Mouse (Mus musculus): ENCODE measurements around the gene Cant1. TPM values are rescaled to one million over a fixed set of nuclear protein-coding genes. Genes with fewer than 3 reads are reported as not detected.
A peak's percentile ranks its signal among the peaks of the same experiment; 100 is the strongest.
"Not testable (repeated sequence)": the region's sequence is repeated elsewhere in the genome, so short reads cannot be mapped to it uniquely, and the experiment has no call there.

Gene Cant1
- polyA plus RNA-seq, 1 experiment from 2014 or later = 20.8 TPM

DNA sequence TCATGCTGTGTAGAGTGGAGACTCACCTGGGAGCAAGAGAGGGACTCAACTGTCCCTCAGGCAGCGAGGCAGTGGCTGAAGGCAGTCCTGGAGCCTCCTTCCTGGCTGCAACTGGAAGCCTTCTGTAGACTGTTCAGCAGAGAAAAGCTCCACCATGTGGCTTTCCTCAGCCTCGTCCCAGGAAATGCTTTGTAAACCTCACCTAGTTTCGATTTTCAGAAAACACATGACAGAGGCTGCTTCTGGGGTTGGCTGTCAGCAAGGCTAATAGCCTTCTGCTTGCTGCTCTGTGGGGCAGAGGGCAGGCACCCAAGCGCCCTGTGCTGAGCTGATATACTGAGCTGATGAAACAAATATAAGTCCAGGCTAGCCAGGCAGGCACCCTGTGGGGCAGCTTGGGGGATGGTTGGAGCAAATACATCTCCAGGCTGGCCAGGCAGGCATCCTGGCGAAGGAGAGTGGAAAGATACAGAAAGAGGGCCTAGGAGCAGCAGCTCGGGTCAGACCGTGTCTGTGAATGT, 17.1 kb downstream of the Cant1 start, which contains the start of gene Lgals3bp:
Lgals3bp (minus strand) TSS at position 333 of the 521 bp plus-strand sequence.
- peak; percentile 32 for DNase-seq (ENCODE audit: low spot score)
- peaks cover 22% of the 10 kb centered on the region for H3K36me3 ChIP-seq (replicated peaks)
- no peak within 1 kb of the TSS for H3K4me3 ChIP-seq
- no peaks in the 10 kb centered on the region for H3K27me3 ChIP-seq (replicated peaks; ENCODE audit: low read depth, poor library complexity, severe bottlenecking)
- H3K9me3 ChIP-seq = no peaks in the 10 kb centered on the region
- 49% methylated on average over 7 of the region's 7 CpGs for WGBS
- H3K27ac ChIP-seq (replicated peaks) = peak within 1 kb of the TSS; percentile 36
- H3K4me1 ChIP-seq = peaks cover 36% of the 10 kb centered on the region

DNA sequence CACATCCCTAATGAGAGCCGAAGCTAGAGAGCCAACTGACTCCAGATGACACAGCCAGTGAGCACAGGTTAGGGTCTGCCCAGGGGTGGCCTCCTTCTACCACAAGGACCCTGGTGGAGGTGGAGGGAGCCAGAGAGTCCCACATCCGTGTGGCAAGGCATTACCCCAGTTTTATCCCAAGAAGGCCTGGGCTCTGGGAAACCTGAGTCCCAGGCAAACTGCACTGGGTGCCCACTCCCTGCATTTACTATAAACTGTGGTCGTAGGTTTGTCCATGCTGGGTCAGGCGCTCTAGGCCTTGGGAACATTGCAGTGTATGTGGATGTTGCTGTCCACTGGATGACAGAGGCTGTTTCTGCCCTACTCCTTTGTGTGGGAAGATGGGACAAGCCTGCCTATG, 17.7 kb downstream of the Cant1 start:
- no peaks in the 10 kb centered on the region for H3K9me3 ChIP-seq
- H3K27me3 ChIP-seq (replicated peaks; ENCODE audit: low read depth, poor library complexity, severe bottlenecking) = no peaks in the 10 kb centered on the region
- H3K27ac ChIP-seq (replicated peaks) = peak overlapping the region; percentile 36
- peaks cover 16% of the 10 kb centered on the region for H3K36me3 ChIP-seq (replicated peaks)
- DNase-seq (ENCODE audit: low spot score) = no peak
- no peak overlapping the region for H3K4me3 ChIP-seq
- peaks cover 31% of the 10 kb centered on the region for H3K4me1 ChIP-seq
- 83% methylated on average over 4 of the region's 4 CpGs for WGBS

DNA sequence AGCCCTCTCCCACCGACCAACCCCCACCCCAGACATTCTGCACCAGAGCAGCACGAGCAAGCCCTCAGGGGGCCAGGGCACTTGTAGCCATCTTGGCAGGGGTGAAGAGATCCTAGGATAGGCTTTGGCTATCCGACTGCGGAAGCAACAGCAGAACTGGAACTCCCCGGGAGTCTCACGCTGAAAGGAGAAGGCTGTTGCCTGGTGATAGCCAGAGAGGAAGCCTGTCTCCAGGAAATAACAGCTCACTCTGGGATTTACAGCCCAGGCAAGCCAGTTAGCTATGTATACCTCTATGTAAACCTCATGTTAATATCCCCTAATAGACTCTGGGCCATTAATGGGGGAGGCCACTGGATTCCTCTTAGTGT, 18.3 kb downstream of the Cant1 start:
- no peak for DNase-seq (ENCODE audit: low spot score)
- Histone ChIP-seq H3K4me3 (no peak overlapping the region), H3K36me3 (replicated peaks) (peaks cover 10% of the 10 kb centered on the region), H3K27me3 (replicated peaks; ENCODE audit: low read depth, poor library complexity, severe bottlenecking) (no peaks in the 10 kb centered on the region), H3K27ac (replicated peaks) (peak overlapping the region; percentile 40), H3K4me1 (peaks cover 31% of the 10 kb centered on the region), H3K9me3 (no peaks in the 10 kb centered on the region)
- 51% methylated on average over 6 of the region's 6 CpGs for WGBS

DNA sequence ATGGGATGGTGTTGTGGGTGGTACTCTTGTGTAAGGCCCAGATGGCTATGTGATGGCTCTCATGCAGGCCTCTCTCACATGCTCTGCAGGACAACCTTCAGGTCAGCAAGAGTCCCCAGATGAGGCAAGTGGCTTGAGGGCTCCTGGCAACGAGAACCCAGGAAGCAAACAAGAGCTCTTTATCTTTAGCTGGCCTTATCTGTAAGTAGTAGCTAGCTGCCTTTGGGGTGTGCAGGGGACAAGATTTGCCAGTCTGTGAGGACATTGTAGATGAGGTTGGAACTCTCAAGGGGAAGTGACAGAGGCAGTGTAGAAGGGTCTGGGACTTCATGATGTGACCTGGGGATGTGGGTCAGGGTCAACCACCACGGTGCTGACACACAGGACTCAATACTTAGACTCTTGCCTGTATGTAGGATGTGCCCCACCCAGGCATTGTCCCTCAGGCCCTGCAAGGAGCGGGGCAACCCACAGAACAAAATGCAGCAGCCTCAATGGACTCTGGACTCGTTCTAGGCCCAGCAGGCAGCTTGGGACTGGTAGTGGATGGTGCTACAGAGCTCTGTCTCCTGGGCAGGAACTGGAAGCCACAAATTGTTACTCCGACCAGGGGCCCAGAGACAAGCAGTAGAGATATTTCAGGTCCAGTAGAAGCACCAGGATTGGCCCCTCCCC, 18.9 kb downstream of the Cant1 start:
- H3K27ac ChIP-seq (replicated peaks) = peak overlapping the region; percentile 40; the same call in 1 of the 2 replicates
- DNase-seq (ENCODE audit: low spot score) = no peak
- H3K27me3 ChIP-seq (replicated peaks; ENCODE audit: low read depth, poor library complexity, severe bottlenecking) = no peaks in the 10 kb centered on the region
- no peaks in the 10 kb centered on the region for H3K9me3 ChIP-seq
- H3K4me1 ChIP-seq = peaks cover 31% of the 10 kb centered on the region
- 72% methylated on average over 5 of the region's 5 CpGs for WGBS
- H3K4me3 ChIP-seq = no peak overlapping the region
- peaks cover 4% of the 10 kb centered on the region; the same call in 1 of the 2 replicates for H3K36me3 ChIP-seq (replicated peaks)

DNA sequence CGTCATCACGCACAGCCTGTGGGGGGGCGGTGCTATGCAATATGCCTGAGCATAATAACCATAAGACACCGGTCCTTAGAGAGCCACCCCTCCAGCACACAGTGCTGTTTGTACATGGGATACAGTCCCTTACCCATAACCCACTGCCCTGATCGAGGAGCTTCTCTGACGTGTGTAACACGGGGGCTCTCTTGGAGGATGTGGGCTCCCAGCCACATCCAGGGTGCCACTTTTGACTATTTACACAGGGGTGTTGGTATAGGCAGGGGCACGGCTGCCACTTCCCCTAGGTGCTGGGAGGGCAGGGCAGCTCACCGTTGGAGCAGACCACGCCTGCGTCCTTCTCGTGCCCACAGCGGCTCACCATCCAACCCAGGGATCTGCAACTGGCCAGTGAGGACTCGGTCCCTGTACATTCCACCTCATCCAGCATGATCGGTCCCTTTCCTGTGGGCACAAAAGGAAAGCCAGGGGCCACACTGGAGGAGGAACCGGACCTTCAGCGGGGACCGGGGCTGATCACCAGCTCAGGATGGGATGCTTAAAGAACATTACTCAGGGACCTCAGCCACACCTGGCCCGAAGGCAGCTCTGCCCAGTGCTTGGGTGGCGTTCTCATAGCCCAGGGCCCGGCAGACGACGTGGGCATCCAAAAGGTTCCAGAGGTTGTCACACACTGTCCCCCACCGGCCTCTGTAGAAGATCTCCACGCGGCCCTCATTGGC, 20.9 kb downstream of the Cant1 start:
- peaks cover 25% of the 10 kb centered on the region for H3K4me1 ChIP-seq
- H3K27ac ChIP-seq (replicated peaks) = 0 out of 2 replicates have a peak overlapping the region, but pooled peaks have one; percentile 24
- no peak for DNase-seq (ENCODE audit: low spot score)
- H3K9me3 ChIP-seq = no peaks in the 10 kb centered on the region
- no peaks in the 10 kb centered on the region for H3K27me3 ChIP-seq (replicated peaks; ENCODE audit: low read depth, poor library complexity, severe bottlenecking)
- H3K36me3 ChIP-seq (replicated peaks) = no peaks in the 10 kb centered on the region; the same call in 1 of the 2 replicates
- 94% methylated on average over 26 of the region's 26 CpGs for WGBS
- H3K4me3 ChIP-seq = no peak overlapping the region

DNA sequence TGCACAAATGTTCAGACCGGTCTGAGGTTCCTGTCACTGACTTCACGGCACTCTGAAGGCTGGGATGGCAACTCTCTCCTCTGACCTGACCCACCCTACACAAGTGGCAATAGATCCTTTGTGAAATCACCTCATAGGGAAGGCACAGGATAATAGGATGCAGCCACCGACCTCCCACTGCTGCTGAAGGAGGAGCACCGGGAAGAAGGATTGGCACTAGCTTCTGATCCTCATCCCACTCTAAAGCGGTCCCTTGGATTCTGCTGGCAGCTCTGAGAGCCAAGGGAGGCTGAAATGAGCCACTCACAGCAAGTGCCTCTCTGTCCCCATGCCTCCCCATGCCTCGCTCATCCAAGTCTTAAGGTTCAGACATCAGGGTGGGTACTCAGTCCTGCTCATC, 24.3 kb downstream of the Cant1 start:
- Histone ChIP-seq H3K36me3 (replicated peaks) (no peaks in the 10 kb centered on the region; the same call in 1 of the 2 replicates), H3K27ac (replicated peaks) (0 out of 2 replicates have a peak overlapping the region, but pooled peaks have one; percentile 15), H3K27me3 (replicated peaks; ENCODE audit: low read depth, poor library complexity, severe bottlenecking) (no peaks in the 10 kb centered on the region), H3K4me3 (no peak overlapping the region), H3K9me3 (no peaks in the 10 kb centered on the region), H3K4me1 (no peaks in the 10 kb centered on the region; the same call in 1 of the 2 replicates)
- DNase-seq (ENCODE audit: low spot score) = no peak
- 65% methylated on average over 6 of the region's 6 CpGs for WGBS

DNA sequence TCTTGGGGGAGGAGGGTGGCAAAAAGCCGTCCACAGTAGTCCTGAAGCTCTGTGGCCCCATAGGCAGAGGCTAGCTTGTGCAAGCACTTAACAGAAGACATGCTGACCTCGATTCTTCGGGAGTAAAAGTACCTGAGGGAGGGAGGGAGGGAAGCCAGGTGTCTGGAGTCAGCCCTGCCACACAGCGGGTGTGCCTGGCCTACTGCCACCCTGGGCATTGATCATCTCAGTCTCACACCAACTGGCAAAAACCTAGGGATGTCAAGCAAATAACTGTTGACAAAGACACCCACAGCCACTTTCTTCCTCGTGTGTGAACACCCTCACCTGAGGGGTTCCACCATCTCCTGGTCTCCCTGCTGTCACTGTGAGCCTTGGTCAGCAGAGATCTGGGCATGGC, 24.9 kb downstream of the Cant1 start:
- Histone ChIP-seq H3K9me3 (no peaks in the 10 kb centered on the region), H3K4me1 (no peaks in the 10 kb centered on the region; the same call in 1 of the 2 replicates), H3K27ac (replicated peaks) (no peak overlapping the region), H3K27me3 (replicated peaks; ENCODE audit: low read depth, poor library complexity, severe bottlenecking) (no peaks in the 10 kb centered on the region), H3K4me3 (no peak overlapping the region), H3K36me3 (replicated peaks) (no peaks in the 10 kb centered on the region; the same call in 1 of the 2 replicates)
- no peak for DNase-seq (ENCODE audit: low spot score)
- 73% methylated on average over 5 of the region's 5 CpGs for WGBS

DNA sequence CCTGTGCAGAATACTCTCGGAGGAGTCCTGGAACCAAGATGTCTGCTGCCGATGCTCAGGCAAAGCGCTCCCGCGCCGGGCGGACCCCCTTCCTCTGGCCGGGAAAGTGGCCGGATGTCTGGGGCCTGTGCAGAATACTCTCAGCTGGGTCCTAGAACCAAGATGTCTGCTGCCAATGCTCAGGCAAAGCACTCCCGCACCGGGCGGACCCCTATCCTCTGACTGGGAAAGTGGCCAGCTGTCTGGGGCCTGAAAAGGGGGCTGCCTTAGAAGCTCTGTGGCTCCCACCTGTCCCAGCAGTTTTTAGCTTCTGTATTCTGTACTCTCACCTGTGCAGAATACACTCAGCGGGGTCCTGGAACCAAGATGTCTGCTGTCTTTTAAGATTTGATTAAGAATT, 31.1 kb downstream of the Cant1 start:
- not testable (repeated sequence) for H3K4me3 ChIP-seq; DNase-seq (ENCODE audit: low spot score); H3K4me1 ChIP-seq; H3K9me3 ChIP-seq; H3K27me3 ChIP-seq (replicated peaks; ENCODE audit: low read depth, poor library complexity, severe bottlenecking); H3K36me3 ChIP-seq (replicated peaks); H3K27ac ChIP-seq (replicated peaks)
- WGBS = 97% methylated on average over 13 of the region's 13 CpGs

DNA sequence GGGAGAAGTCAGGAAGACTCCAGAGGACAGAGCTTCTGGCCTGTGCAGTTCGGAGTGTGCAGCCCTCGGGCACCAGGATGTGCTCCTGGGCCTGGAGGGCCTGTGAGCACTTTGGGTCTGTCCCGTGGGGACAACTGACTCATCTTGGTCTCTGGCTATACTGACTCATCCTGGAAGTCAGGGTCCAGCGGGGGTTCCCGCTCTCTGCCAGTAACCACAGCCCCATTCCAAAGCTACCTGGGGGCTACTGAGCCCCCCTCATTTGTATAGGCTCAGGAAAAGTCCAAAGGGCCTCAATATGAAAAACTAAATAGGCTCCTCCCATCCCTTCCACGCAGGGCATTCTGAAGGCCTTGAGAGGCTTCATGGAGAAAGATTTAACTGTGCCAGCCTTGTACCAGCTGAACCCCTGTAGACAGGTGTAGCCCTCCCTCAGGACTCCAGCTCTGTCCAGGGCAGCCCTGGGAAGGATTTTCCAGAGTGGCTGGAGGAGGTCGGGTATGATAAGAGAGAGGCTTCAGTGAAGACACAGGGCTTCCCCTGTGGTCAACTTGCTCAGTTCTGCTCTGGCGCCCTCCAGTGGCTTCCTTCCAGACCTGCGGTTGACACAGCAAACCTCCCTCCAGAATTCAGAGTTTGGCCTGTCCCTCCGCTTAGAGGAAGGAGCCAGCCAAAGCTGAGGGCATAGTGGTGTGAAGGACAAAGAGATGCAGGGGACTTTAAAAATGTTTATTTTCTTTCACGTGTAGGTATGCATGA, 39.5 kb downstream of the Cant1 start:
- DNase-seq (ENCODE audit: low spot score) = peak; percentile 89
- no peaks in the 10 kb centered on the region for H3K9me3 ChIP-seq
- no peak overlapping the region for H3K4me3 ChIP-seq
- H3K4me1 ChIP-seq = peaks cover 25% of the 10 kb centered on the region
- H3K27me3 ChIP-seq (replicated peaks; ENCODE audit: low read depth, poor library complexity, severe bottlenecking) = no peaks in the 10 kb centered on the region; the same call in 1 of the 2 replicates
- H3K27ac ChIP-seq (replicated peaks) = peak overlapping the region; percentile 71
- WGBS = 40% methylated on average over 11 of the region's 11 CpGs
- no peaks in the 10 kb centered on the region for H3K36me3 ChIP-seq (replicated peaks)

DNA sequence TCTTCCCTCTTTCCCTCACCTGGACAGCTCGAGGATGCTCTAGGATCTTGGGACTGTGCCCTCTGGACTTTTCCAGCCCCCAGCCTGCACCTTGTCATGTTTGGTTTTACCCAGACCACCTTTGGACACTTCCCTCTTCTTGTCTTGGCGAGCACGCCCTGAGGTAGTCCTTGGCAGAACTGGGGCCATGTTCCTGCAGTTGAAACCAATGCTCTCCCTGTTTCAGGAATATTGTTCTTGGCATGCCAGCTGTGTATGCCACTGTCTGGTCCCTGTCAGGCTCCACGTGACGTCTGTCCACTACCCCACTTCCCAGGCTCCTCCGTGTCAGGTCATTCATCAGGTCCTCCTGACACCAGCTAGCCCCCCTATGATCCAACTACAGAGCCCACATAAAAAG, 40.2 kb downstream of the Cant1 start:
- Histone ChIP-seq H3K4me1 (peaks cover 31% of the 10 kb centered on the region), H3K27me3 (replicated peaks; ENCODE audit: low read depth, poor library complexity, severe bottlenecking) (no peaks in the 10 kb centered on the region; the same call in 1 of the 2 replicates)

DNA sequence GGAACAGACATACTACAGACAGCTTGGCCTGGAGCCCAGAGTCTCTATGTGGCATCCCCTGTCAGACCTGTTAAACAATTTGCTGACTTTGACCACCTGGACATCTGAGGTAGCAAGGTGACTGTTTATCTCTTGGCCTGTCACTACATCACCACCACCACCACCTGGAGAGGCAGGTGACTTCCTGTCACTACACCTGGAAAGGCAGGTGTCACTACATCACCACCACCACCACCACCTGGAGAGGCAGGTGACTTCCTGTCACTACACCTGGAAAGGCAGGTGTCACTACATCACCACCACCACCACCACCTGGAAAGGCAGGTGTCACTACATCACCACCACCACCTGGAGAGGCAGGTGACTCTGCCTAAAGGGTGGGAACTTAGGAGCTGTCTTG, 42.6 kb downstream of the Cant1 start:
- not testable (repeated sequence) for H3K36me3 ChIP-seq (replicated peaks); H3K27ac ChIP-seq (replicated peaks); H3K9me3 ChIP-seq; H3K27me3 ChIP-seq (replicated peaks; ENCODE audit: low read depth, poor library complexity, severe bottlenecking); DNase-seq (ENCODE audit: low spot score); H3K4me3 ChIP-seq
- H3K4me1 ChIP-seq = peaks cover 44% of the 10 kb centered on the region

More for the DNA sequence above, 40.2 kb downstream of the Cant1 start:
- Histone ChIP-seq H3K9me3 (no peaks in the 10 kb centered on the region), H3K36me3 (replicated peaks) (no peaks in the 10 kb centered on the region), H3K27ac (replicated peaks) (no peak overlapping the region), H3K4me3 (no peak overlapping the region)
- no peak for DNase-seq (ENCODE audit: low spot score)
- WGBS = 87% methylated on average over 6 of the region's 6 CpGs

DNA sequence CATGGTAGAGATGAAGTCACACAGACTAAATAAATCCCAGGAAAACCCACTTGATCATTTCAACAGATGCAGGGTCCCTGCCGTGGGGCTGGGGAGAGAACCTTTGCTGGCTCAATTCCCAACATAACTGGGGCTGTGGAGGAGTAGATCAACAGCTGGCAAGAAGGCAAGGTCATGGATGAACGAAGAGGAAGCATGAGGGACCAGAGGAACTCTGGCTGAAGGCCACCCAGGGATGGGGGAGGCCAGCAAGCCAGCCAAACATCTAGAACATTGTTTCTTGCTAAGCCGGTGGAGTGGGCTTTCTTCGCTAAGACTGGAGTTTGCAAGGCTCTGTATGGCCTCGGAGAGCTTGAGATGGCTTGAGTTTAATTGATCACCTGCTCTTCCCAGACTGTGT, 43.0 kb downstream of the Cant1 start:
- no peak overlapping the region for H3K27ac ChIP-seq (replicated peaks)
- no peaks in the 10 kb centered on the region for H3K36me3 ChIP-seq (replicated peaks)
- no peaks in the 10 kb centered on the region; the same call in 1 of the 2 replicates for H3K27me3 ChIP-seq (replicated peaks; ENCODE audit: low read depth, poor library complexity, severe bottlenecking)
- H3K4me1 ChIP-seq = peaks cover 44% of the 10 kb centered on the region
- 88% methylated on average over 5 of the region's 5 CpGs for WGBS
- DNase-seq (ENCODE audit: low spot score) = no peak
- no peak overlapping the region for H3K4me3 ChIP-seq
- no peaks in the 10 kb centered on the region for H3K9me3 ChIP-seq

All from embryonic facial prominence, embryonic 10.5 days (tissue).